Mouse (Mus musculus) CH12.LX (cell line): ENCODE results near the gene Borcs6. TPM values are rescaled to one million over a fixed set of nuclear protein-coding genes. Genes with fewer than 3 reads are reported as not detected.

ENCODE experiments used
- DNase-seq: peaks from one replicate; pipeline ENCODE4 v3.0.0-alpha.2; 2013; ENCODE audit errors: extremely low read depth
- H3K27ac ChIP-seq: 2 replicates; pipeline ENCODE4 v1.5.1; 2012; ENCODE audit warnings: low read depth, mild to moderate bottlenecking, control low read depth, moderate library complexity; ENCODE audit not compliant: insufficient read depth
- H3K27me3 ChIP-seq: replicated peaks from 2 replicates; pipeline ENCODE3; 2012; ENCODE audit warnings: inconsistent platforms
- H3K36me3 ChIP-seq, 2 experiments: replicated peaks in 1 of 2; 2 replicates each; pipeline versions ENCODE3 to v1.6.1; 2012; ENCODE audit warnings: inconsistent platforms in 1 of 2, low read length in 1 of 2, mild to moderate bottlenecking in 1 of 2, mixed read lengths in 1 of 2, moderate library complexity in 1 of 2; ENCODE audit not compliant: control insufficient read depth in 1 of 2, insufficient read depth in 1 of 2
- H3K4me1 ChIP-seq, 2 experiments: 2 replicates each; pipeline ENCODE4 v1.6.1; 2012; ENCODE audit warnings: inconsistent platforms in 1 of 2, moderate library complexity in 1 of 2; ENCODE audit not compliant: insufficient read depth in 2 of 2, control insufficient read depth in 1 of 2
- H3K4me2 ChIP-seq: 2 replicates; pipeline ENCODE4 v1.6.1; 2012; ENCODE audit warnings: low read depth, mild to moderate bottlenecking, control low read depth; ENCODE audit not compliant: poor library complexity, insufficient read depth, severe bottlenecking
- H3K4me3 ChIP-seq, 3 experiments: fragments of 150-350 bp in 1 of 3; sonication (generic) in 1 of 3; replicated peaks in 1 of 3; 2 replicates each; pipeline versions ENCODE3 to v1.5.1; 2011 to 2012; ENCODE audit warnings: low read depth in 2 of 3, low read length in 2 of 3, mild to moderate bottlenecking in 2 of 3, moderate library complexity in 2 of 3, control low read depth in 1 of 3, improper control_type of control experiment in 1 of 3, inconsistent platforms in 1 of 3, mixed read lengths in 1 of 3; ENCODE audit not compliant: poor library complexity in 1 of 3
- H3K79me2 ChIP-seq: replicated peaks from 2 replicates; pipeline ENCODE4 v1.6.1; 2012; ENCODE audit warnings: mild to moderate bottlenecking, moderate library complexity; ENCODE audit not compliant: control insufficient read depth, poor library complexity, insufficient read depth, severe bottlenecking; ENCODE audit errors: extremely low read depth
- H3K9ac ChIP-seq: 2 replicates; pipeline ENCODE4 v1.6.1; 2012; ENCODE audit warnings: low read depth, mild to moderate bottlenecking, control low read depth, moderate library complexity; ENCODE audit not compliant: insufficient read depth
- H3K9me3 ChIP-seq: replicated peaks from 2 replicates; pipeline ENCODE3; 2012; ENCODE audit warnings: low read length, inconsistent platforms, mixed read lengths
- BHLHE40 ChIP-seq: IDR thresholded peaks from 2 replicates; pipeline ENCODE4 v1.6.1; 2011; ENCODE audit warnings: mild to moderate bottlenecking, low read depth, low read length, improper control_type of control experiment
- CHD2 ChIP-seq: IDR thresholded peaks from 2 replicates; pipeline ENCODE4 v1.6.1; 2011; ENCODE audit warnings: low read length, improper control_type of control experiment
- E2F4 ChIP-seq: IDR thresholded peaks from 2 replicates; pipeline ENCODE4 v1.6.1; 2011; ENCODE audit warnings: low read depth, low read length, improper control_type of control experiment; ENCODE audit not compliant: insufficient replicate concordance
- ELF1 ChIP-seq: IDR thresholded peaks from 2 replicates; pipeline ENCODE4 v1.6.1; 2014; ENCODE audit warnings: low read depth, mild to moderate bottlenecking, inconsistent platforms, low read length, improper control_type of control experiment
- EP300 ChIP-seq: IDR thresholded peaks from 2 replicates; pipeline ENCODE4 v1.6.1; 2011; ENCODE audit warnings: low read length, improper control_type of control experiment
- ETS1 ChIP-seq: conservative IDR thresholded peaks from 2 replicates; pipeline ENCODE4 v1.6.1; 2012; ENCODE audit warnings: low read depth, mild to moderate bottlenecking, inconsistent platforms, low read length, improper control_type of control experiment, moderate library complexity
- GABPA ChIP-seq: IDR thresholded peaks from 2 replicates; pipeline ENCODE4 v1.6.1; 2012; ENCODE audit warnings: low read depth, low read length, improper control_type of control experiment, inconsistent platforms; ENCODE audit not compliant: insufficient replicate concordance
- IRF4 ChIP-seq: IDR thresholded peaks from 2 replicates; pipeline ENCODE4 v1.6.1; 2014; ENCODE audit warnings: low read depth, mild to moderate bottlenecking, inconsistent platforms, low read length, improper control_type of control experiment
- JUN ChIP-seq: IDR thresholded peaks from 2 replicates; pipeline ENCODE4 v1.6.1; 2011; ENCODE audit warnings: low read depth, mild to moderate bottlenecking, low read length, improper control_type of control experiment, moderate library complexity; ENCODE audit not compliant: insufficient read depth
- JUND ChIP-seq: conservative IDR thresholded peaks from 2 replicates; pipeline ENCODE4 v1.6.1; 2011; ENCODE audit warnings: low read depth, low read length, improper control_type of control experiment
- KAT2A ChIP-seq: IDR thresholded peaks from 2 replicates; pipeline ENCODE4 v1.6.1; 2012; ENCODE audit warnings: low read length, improper control_type of control experiment, inconsistent platforms; ENCODE audit not compliant: insufficient replicate concordance
- MAX ChIP-seq: IDR thresholded peaks from 2 replicates; pipeline ENCODE4 v1.6.1; 2011; ENCODE audit warnings: low read length, improper control_type of control experiment
- MAZ ChIP-seq: IDR thresholded peaks from 2 replicates; pipeline ENCODE4 v1.6.1; 2012; ENCODE audit warnings: low read depth, mild to moderate bottlenecking, inconsistent platforms, low read length, improper control_type of control experiment, moderate library complexity
- MEF2A ChIP-seq: IDR thresholded peaks from 2 replicates; pipeline ENCODE4 v1.6.1; 2014; ENCODE audit warnings: low read depth, mild to moderate bottlenecking, inconsistent platforms, low read length, improper control_type of control experiment, borderline replicate concordance
- MXI1 ChIP-seq: IDR thresholded peaks from 2 replicates; pipeline ENCODE4 v1.6.1; 2011; ENCODE audit warnings: mild to moderate bottlenecking, low read depth, low read length, improper control_type of control experiment
- NELFE ChIP-seq: IDR thresholded peaks from 2 replicates; pipeline ENCODE4 v1.6.1; 2011; ENCODE audit warnings: low read depth, low read length, improper control_type of control experiment
- NRF1 ChIP-seq: IDR thresholded peaks from 2 replicates; pipeline ENCODE4 v1.6.1; 2014; ENCODE audit warnings: low read depth, mild to moderate bottlenecking, inconsistent platforms, low read length, improper control_type of control experiment, moderate library complexity
- PAX5 ChIP-seq: IDR thresholded peaks from 2 replicates; pipeline ENCODE4 v1.6.1; 2012; ENCODE audit warnings: low read length, inconsistent platforms, mixed read lengths
- POLR2A ChIP-seq: IDR thresholded peaks from 2 replicates; pipeline ENCODE4 v1.6.1; 2011; ENCODE audit warnings: low read depth, mild to moderate bottlenecking, improper control_type of control experiment, low read length
- POLR2AphosphoS2 ChIP-seq: IDR thresholded peaks from 2 replicates; pipeline ENCODE4 v1.6.1; 2011; ENCODE audit warnings: low read depth, low read length, improper control_type of control experiment
- RAD21 ChIP-seq: IDR thresholded peaks from 2 replicates; pipeline ENCODE4 v1.6.1; 2011; ENCODE audit warnings: low read depth, mild to moderate bottlenecking, low read length, improper control_type of control experiment, moderate library complexity
- RCOR1 ChIP-seq: conservative IDR thresholded peaks from 2 replicates; pipeline ENCODE4 v1.6.1; 2012; ENCODE audit warnings: low read depth, mild to moderate bottlenecking, inconsistent platforms, low read length, improper control_type of control experiment
- SIN3A ChIP-seq: IDR thresholded peaks from 2 replicates; pipeline ENCODE4 v1.6.1; 2012; ENCODE audit warnings: low read length, improper control_type of control experiment, inconsistent platforms
- TBP ChIP-seq: conservative IDR thresholded peaks from 2 replicates; pipeline ENCODE4 v1.6.1; 2011; ENCODE audit warnings: low read depth, low read length, improper control_type of control experiment
- TCF12 ChIP-seq: IDR thresholded peaks from 2 replicates; pipeline ENCODE4 v1.6.1; 2014; ENCODE audit warnings: low read depth, mild to moderate bottlenecking, inconsistent platforms, low read length, improper control_type of control experiment
- UBTF ChIP-seq: IDR thresholded peaks from 2 replicates; pipeline ENCODE4 v1.6.1; 2012; ENCODE audit warnings: low read depth, mild to moderate bottlenecking, inconsistent platforms, low read length, improper control_type of control experiment, moderate library complexity
- ZKSCAN1 ChIP-seq: IDR thresholded peaks from 2 replicates; pipeline ENCODE4 v1.6.1; 2012; ENCODE audit warnings: low read depth, inconsistent platforms, low read length, improper control_type of control experiment, borderline replicate concordance
- ZMIZ1 ChIP-seq: IDR thresholded peaks from 2 replicates; pipeline ENCODE4 v1.6.1; 2012; ENCODE audit warnings: low read depth, mild to moderate bottlenecking, inconsistent platforms, low read length, improper control_type of control experiment
- ZNF384 ChIP-seq: IDR thresholded peaks from 2 replicates; pipeline ENCODE4 v1.6.1; 2012; ENCODE audit warnings: low read depth, low read length, improper control_type of control experiment, inconsistent platforms
- dilution Hi-C: fragments of 300-500 bp; cut with MboI; formaldehyde crosslinking; loops from 2 replicates; pipeline ENCODE4 v1.14.3; 2020; ENCODE audit warnings: low sequenced_read_pairs; ENCODE audit not compliant: extremely low pct_unique_long_range_greater_than_20kb, extremely low pct_ligation_motif_present
- in situ Hi-C: fragments of 300-500 bp; cut with MboI; formaldehyde crosslinking; loops from 3 replicates; pipeline ENCODE4 v1.14.3; 2019; ENCODE audit warnings: low sequenced_read_pairs, low pct_ligation_motif_present, low pct_unique_long_range_greater_than_20kb, mixed read lengths
- polyA plus RNA-seq: library from polyadenylated mRNA; unstranded; fragments of >175 nt; gene quantifications from 2 replicates; pipeline ENCODE4 v1.2.1, GENCODE M21; 2012; ENCODE audit warnings: low read depth; ENCODE audit not compliant: insufficient read length
- total RNA-seq, 2 experiments: library from RNA; depleted of rRNA; stranded (reverse); fragments of 300-350 nt in 1 of 2; fragments of >200 nt in 1 of 2; gene quantifications; 2 replicates each; pipeline ENCODE4 v1.2.3; 2012 to 2014

The Borcs6 gene
- total and polyA plus RNA-seq, 3 experiments = 5.4 to 11.1 (median 7.3) TPM

DNA sequence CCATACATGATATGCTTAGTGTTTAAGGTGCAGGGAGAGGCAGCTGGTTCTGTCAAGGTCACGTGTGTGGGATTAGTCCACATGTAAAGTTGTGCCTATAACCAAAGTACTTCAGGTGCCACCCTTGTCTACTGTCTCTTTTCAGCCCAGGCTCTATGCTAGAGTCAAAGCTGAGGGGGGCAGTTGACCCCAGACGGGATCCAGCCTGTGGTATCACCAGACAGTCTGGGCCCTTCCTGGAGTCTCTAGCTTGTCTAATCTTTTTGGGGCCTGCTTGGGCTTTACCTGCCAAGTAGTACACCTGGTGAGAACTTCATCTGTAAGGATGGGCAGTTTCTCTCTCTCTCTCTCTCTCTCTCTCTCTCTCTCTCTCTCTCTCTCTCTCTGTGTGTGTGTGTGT lies 28.1 kb downstream of the Borcs6 start:
- TF ChIP-seq RCOR1 (no peak), MAX (no peak), RAD21 (no peak), KAT2A (no peak), BHLHE40 (no peak), UBTF (no peak), SIN3A (no peak), POLR2A (no peak), JUN (no peak)
- TF ChIP-seq, all 38 proteins: peak for 0
- Histone ChIP-seq H3K4me2 (peak overlapping the region; percentile 74; the same call in 1 of the 2 replicates), H3K27ac (no peak overlapping the region), H3K9ac (0 out of 2 replicates have a peak overlapping the region, but pooled peaks have one; percentile 96), H3K36me3 (peaks cover 20 to 32% of the 10 kb centered on the region in 2 experiments), H3K79me2 (peaks cover 29% of the 10 kb centered on the region), H3K9me3 (peaks cover 4% of the 10 kb centered on the region), H3K4me1 (peaks cover 20 to 45% of the 10 kb centered on the region in 2 experiments), H3K27me3 (peaks cover 25% of the 10 kb centered on the region), H3K4me3 (no peak overlapping the region)
- no peak for DNase-seq
- dilution Hi-C loops = no loop called here
- in situ Hi-C loops = loop anchor here (25.0 kb wide), 1 partner anchor 925 kb away; the partner anchor contains the start of genes Acadvl, Dlg4 and Dvl2

- H3K4me2 ChIP-seq = peak within 1 kb of the TSS; percentile 74
- peaks cover 22% of the 10 kb centered on the region for H3K27me3 ChIP-seq
- peak within 1 kb of the TSS; percentile 57 for H3K27ac ChIP-seq
- in situ Hi-C loops = loop anchor here (25.0 kb wide), 1 partner anchor 924 kb away; the partner anchor contains the start of genes Acadvl, Dlg4 and Dvl2
- H3K79me2 ChIP-seq = peaks cover 29% of the 10 kb centered on the region
- H3K36me3 ChIP-seq = peaks cover 23 to 37% of the 10 kb centered on the region in 2 experiments
- dilution Hi-C loops = no loop called here
- H3K4me1 ChIP-seq = peaks cover 23 to 48% of the 10 kb centered on the region in 2 experiments
- peak within 1 kb of the TSS; percentile 89 to 99 (median 89) for H3K4me3 ChIP-seq
- peak within 1 kb of the TSS; percentile 96 for H3K9ac ChIP-seq
- peak; percentile 83 for DNase-seq
- H3K9me3 ChIP-seq = peaks cover 4% of the 10 kb centered on the region
- TF ChIP-seq EP300 (no peak), ETS1 (peak; percentile 21; the same call in 1 of the 2 replicates), NELFE (peak; percentile 87), JUN (no peak), TCF12 (peak; percentile 70), MXI1 (peak; percentile 71; the same call in 1 of the 2 replicates), TBP (no peak), IRF4 (no peak), ZMIZ1 (0 out of 2 replicates have a peak, but pooled peaks have one; percentile 57), ELF1 (peak; percentile 81), PAX5 (no peak), BHLHE40 (0 out of 2 replicates have a peak, but pooled peaks have one; percentile 20), E2F4 (no peak), MEF2A (0 out of 2 replicates have a peak, but pooled peaks have one; percentile 15), JUND (no peak), GABPA (no peak), POLR2AphosphoS2 (peak; percentile 82; the same call in 1 of the 2 replicates), RCOR1 (no peak), RAD21 (no peak), CHD2 (0 out of 2 replicates have a peak, but pooled peaks have one; percentile 17), ZKSCAN1 (no peak), MAZ (peak; percentile 60), KAT2A (no peak), ZNF384 (no peak), NRF1 (peak; percentile 38; the same call in 1 of the 2 replicates)
Measured at GRCm38 (mm10) chr11:69088103-69088855, 28.8 kb downstream of the Borcs6 start, which contains the start of gene Vamp2. Vamp2 (plus strand) TSS chr11:69088490.
